Mouse (Mus musculus) liver, adult (tissue): ENCODE measurements around the gene Poglut1.
A peak's percentile ranks its signal among the peaks of the same experiment; 100 is the strongest.

Experiments used
- GATA4 ChIP-seq: IDR thresholded peaks from 2 replicates; pipeline ENCODE4 v1.6.1; 2014; ENCODE audit warnings: mild to moderate bottlenecking, low read length; ENCODE audit not compliant: insufficient replicate concordance

Gene Poglut1

DNA sequence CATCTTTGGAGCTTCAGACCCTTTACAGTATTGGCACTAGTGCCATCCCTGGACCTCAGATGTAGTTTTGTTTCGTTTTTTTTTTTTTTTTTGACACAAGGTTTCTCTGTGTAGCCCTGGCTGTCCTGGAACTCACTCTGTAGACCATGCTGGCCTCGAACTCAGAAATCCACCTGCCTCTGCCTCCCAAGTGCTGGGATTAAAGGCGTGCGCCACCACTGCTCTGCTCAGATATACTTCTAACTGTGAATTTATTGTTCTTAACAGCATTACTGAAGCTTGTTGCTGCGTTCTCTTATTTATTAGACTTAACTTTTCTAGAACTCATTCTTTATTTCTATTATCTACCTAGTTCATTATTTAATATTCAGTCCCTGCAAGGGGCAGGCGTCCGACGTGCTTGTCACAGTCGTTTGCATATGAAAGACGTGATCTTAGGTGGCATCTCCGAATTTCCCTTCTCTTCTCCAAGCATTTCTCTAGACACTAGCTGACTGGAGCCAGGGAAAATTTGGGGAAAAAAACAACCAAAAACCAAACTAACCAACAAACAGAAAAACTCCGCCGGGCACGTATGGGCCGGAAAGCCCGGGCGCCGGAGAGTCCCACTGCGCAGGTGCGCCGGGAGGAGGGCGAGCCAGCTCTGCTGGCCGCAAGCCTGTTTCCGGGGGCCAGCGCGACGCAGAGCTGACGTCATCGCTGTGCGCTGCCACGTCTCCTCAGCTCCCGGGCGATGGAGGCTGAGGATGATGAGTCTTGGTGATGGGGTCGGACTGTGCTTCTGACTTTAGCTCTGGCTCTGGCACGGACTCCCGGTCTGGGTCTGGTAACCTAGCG is 12.3 kb upstream of the Poglut1 start:
- TF ChIP-seq GATA4, result peak; percentile 38; the same call in 1 of the 2 replicates

DNA sequence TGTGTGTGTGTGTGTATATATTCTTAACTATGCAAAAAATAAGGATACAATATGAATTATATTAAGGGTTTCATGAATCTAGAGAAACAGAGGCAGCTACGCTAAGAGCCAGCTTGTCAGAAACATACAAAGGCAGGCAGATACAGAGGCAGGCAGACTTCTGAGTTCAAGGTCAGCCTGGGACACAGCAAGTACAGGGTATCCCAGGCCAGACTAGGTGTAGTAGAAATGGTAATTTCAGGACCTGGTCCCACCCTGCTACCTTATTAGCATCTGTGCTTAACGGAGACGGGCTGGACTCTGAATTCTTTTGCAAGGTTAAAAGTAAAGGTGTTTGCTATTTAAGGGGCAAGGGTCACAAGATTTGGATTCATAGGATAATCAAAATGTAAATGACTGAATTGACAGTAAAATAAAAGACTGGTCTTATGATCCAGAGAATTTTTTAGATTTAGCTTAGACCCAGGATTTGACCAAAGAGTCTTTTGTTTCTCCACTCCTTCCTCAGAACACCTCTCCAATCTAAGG is 8.2 kb upstream of the Poglut1 start, which contains the start of gene Tmem39a:
Gene Tmem39a, plus strand, starts transcription at position 478 of the 528 bp plus-strand sequence.
- TF ChIP-seq GATA4, result no peak

DNA sequence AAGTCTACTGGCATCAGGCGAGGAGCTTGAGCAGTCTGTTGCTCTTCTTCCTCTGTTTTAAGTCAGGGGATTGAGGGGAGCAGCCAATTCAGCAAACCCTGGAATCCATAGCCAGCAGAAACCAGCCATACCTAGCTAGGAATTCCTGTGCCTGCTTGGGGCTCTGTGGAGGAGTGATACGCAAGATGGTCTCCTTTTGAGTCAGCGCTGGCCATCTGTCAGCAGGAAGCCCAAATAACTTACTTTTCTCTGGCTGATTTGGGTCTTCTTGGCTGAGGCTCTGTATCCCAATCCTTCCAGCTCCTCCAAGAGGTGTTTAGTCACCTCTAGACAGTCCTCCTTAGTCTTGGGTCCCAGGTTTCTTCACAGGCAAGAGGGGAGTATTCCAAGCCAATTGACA is 5.9 kb upstream of the Poglut1 start:
- TF ChIP-seq GATA4, result no peak

DNA sequence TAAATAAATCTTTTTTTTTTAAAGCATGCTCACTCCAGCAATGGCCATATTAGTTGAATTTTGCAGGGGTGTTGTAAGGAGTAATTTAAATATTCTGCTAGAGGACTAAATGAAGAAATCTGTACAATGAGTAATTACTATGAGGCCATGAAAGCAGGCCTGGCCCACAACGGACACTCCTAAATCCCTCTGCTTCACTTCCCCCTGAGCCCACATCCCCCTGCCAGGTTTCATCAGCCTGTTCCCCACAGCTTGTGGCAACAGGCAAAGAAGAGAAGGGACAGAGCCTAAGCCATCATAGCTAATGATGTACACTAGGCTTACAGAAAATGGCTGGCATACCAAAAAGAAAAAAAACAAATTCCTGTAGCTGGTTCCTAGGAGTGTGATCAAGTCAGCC is 2.1 kb downstream of the Poglut1 start:
- TF ChIP-seq GATA4, result no peak

DNA sequence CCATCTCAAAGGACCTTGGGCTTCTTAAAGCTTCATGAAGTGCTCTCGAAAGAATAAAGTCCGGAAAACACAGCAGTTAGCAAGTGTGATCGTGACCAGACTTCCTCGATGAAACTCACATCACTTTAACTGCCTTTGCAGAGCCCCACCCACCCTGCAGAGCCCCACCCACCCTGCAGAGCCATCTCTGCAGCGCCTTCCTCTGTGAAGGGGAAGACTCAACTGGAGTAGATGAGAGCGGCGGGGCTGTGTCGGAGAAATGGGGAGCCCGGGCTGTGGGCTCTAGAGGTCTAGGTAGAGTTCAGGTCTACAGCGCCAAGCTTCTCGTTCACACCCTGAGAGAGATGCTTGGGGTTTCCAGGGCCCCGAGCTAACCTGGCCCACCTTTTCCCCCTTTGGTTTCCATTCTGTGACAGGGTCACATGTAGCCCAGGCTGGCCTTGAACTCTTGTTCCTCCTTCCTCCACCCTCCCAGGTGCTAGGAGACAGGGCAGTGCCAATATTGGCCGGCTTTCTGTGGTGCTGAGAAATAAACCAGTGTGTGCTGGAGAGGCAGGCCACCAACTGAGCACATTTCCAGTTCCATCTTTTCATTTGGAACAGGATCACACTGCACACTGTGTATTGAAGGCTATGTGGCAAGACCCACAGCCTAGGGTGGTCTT is 11.2 kb downstream of the Poglut1 start:
- TF ChIP-seq GATA4, result no peak

DNA sequence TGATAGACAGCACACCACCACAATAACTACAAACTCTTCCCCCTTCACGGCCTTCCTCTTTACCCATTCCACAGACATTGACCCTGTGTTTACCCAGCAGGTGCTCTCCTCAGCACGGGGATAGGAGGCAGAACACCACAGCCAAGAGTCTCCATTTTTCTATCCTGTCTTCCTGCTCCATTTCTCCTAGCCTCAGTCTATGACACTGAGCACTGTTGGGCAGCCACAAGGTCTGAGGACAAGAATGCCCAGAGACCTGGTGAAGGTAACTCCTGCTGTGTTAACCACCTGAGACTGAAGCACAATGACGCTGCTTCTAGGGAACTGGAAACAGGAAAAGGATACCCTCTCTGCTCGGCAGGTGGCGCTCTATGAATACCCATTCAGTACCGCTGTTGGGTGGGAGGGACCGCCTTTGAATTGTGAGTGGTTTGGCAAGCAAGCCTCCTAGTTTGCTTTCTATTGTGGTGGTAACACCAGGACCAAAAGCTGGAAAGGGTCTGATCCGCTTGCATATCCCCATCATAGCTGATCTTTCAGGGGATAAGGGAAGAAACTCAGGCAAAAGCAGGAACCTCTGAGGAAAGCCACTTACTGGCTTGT is 13.4 kb downstream of the Poglut1 start:
- TF ChIP-seq GATA4, result no peak

DNA sequence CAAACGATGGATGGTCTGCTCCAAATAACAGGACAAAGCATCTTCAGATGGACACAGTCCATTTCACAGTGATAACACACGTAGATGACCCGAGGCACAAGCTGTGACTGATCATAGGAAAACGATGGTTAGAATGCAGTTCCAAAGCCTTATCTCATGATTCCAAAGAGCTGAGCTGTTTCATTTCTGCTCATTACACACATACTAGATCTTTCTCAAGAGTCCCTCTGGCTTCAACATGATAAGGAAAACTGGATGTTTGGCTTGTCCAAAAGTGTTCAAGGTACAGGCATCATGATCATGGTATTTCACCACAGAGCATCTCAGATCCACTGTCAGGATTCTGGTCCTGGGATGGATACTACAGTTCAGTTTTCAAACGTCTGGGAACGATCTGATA is 23.8 kb downstream of the Poglut1 start:
- no peak for TF ChIP-seq GATA4

DNA sequence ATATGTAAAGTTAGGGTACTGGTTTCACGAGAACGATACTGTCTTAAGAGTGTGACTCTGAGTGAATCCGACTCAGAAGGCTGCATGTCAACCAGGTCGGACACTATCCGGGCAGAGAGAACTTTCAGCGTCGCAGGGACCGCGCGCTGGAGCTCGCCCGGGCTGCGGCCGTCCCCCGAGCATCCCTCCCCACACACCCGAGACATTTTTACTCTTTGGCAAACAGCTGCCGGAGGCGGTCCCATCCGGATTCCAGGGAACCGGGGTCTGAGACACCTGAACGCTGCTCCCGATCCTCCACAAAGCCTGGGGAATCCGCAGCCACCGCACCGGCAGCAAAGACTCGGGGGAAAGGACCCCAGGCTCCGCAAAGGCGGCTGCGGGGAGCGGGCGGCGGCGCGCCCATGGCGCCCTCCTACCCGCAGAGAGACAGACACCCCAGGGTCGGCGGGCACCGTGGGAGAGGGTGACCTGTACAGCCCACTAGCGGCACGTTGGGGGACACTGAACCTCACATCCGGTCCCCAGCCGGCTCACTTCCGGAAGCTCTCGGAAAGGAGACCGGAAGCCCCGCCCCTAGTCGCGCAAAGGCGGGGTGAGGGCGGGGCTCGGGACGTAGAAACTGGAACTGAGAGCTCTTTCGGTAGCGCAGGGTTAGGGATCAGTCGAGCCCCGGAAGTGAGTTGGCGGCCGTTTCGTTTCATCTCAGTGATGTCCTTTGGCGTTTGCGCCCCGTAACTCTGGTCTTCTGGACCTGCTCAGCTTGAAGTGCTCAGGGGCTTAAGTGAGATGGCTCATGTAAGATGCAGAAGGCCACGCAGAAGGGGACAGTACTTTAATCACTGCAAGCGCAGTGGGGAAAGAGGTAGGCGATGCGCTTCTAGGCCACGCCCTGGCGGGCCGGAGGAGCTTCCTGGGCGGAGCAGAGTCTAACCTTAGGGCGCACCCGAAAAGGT is 27.7 kb downstream of the Poglut1 start, which contains the start of gene Timmdc1:
Gene Timmdc1, minus strand, starts transcription at position 535 of the 956 bp plus-strand sequence.
- TF ChIP-seq GATA4, result peak; percentile 10; the same call in 1 of the 2 replicates

DNA sequence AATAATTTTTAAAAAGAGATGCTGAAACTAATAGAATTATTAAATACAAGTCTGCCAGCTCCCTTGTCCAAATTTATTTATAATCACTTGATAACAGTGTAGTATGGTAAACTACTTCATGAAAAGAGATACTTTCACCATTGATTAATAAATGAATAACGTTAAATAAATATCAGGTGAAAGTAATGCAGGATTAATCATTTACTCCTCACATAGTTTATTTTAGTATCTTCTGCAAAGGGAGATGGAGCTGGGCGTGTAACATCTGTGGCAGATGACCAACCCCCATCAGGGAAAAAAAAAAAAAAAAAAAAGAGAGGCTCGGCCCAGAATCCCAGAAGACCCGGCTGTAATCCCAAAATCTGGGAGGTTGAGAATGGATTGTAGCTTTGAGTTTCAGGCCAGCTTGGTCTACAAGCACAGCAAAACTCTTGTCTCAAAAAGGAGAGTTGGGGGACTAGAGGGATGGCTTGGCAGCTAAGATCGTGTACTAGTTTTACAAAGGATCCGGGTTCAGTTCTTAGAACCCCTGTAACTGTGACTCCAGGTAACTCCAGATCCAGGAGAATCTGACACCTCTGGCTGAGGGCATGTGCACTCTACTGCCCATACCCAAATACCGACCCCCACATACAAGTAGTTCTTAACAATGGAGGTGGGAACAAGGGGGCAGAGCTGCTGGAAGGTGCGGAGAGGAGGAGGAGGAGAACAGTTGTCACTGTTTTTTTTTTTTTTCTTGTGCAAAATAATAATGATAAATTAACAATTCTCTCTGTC is 28.7 kb downstream of the Poglut1 start:
- no peak for TF ChIP-seq GATA4

DNA sequence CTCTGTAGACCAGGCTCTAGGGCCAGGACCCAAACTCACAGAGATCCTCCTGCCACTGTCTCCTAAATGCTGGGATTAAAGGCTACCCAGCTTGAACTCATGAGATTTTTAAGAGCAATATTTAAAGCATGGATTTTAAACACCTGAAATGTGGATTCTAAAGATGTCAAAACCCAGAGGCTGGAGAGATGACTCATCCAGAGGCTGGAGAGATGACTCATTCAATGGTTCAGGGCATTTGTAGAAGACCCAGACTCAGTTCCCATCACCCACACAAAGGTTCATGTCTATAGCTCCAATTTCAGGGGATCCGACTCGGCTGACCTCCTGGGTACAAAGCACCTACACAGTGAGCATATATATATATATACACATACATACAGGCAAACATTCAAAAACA is 30.9 kb downstream of the Poglut1 start:
- no peak for TF ChIP-seq GATA4

DNA sequence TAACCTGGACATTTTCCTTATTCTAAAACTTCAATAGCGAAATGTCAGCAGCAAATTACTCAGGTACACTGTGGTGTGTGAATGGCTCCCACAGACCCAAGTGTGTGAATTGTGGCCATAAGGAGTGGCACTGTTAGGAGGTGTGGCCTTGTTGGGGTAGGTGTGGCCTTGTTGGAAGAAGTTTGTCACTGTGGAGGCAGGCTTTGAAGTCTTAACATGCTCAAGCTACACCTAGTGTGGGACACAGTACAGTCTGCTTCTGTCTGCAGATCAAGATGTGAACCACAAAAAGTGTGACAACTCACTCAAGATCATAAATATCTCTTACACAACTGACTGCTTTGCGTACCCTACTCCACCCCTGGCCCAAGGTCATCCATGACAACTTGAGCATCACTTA is 39.2 kb downstream of the Poglut1 start:
- no peak for TF ChIP-seq GATA4

DNA sequence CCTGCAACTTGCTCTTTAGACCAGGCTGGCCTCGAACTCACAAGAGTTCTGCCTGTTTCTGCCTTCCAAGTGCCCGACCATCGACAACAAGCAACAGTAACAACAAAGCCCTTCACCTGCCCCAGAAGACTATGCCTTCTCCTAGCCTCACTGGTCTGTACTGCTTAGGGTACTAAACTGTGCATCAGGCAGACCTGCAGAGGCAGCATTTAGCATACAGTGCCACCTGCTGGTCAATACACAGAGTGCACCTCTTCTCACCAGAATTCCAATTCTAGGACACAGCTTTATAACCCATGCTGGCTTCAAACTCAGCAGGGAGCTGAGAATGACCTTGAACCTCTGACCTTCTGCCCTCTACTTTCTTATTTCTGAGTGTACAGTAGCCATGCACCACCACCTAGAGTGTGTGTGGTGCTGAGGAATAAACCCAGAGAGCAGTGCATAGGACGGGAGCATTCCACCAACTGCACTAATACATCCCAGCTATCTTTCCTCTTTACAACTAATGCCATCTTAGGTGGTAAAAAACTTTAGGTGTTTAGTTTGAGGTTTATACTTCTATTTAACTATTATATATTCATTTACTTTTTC is 43.9 kb downstream of the Poglut1 start:
- no peak for TF ChIP-seq GATA4

DNA sequence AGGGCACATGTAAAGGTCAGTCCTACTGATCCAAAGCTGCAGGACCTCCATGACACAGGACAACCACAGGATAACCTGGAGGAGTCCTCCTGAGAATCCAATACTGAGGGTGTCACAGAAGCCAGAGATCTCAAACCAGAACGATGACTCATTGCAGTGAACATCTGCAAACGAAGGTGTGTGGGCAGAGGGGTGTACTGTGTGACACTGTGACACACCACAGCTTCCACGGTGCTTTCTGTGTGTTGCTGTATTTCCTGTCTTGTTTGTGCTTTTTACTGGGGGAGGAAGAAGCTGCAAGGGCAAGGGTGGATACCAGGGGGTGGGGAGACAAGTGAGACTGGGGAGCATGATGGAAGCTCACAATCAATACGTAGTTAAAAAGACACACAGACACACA is 46.5 kb downstream of the Poglut1 start:
- TF ChIP-seq GATA4, result no peak

DNA sequence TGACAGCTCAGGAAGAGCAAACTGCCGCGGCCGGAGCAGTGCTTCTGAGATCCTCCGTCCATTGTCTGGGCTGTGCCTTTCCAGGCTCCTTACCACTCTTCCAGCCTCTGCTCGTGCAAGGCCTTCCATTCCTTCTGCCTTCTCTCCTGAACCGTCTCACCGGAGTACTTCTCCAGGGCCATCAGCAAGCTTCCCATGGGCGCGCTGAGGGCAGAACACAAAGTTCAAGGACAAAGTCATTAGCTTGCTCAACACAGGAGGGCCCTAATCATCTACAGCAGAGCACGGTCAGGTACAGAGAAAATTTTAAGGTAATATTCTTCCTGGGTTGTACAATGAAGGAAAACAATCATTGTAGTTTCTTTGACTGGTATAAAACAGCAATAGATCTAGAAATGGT is 47.6 kb downstream of the Poglut1 start:
- no peak for TF ChIP-seq GATA4

DNA sequence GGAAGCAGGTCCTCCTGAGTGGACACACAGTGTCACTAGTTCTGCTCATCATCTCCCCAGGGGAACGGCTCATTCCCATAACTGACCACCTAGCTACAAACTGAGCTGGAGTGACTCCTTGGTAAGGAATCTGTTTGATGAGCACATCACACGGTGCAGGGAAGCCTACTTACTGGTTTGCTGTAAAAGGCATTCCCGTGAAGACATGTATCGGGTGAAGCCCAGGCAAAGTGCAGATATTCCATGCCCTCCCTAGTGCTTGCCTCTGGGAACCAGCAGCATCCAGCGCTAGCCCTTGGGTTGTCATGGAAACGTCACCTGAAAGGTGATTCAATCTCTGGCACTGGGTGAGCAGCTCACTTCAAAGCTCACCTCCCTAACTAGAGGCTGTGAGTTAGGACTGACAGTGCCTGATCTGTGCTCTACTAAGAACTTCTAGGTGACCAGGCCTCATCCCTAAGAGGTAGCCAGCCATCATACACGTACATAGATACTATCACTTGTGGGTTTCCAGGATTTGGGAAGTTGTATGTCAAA is 53.4 kb downstream of the Poglut1 start:
- no peak for TF ChIP-seq GATA4
